In genomic region chr12:85227876-85228599, GRCm38 (mm10) we compare ENCODE assay signal across 11 mouse cellular contexts. TPM values are rescaled to one million over a fixed set of nuclear protein-coding genes. Genes with fewer than 3 reads are reported as not detected.
DNase-seq lines count a peak whose midpoint lies in the region; ATAC-seq and TF ChIP-seq lines count a peak whose summit lies in the region.
"Had no signal": no experiment of that assay in that cellular context is flagged by ENCODE, and none has a peak within 500 bp of the region (broad histone marks: within the 10 kb centered on the region; RNA-seq: fewer than 3 reads in every experiment).

No protein-coding gene starts in this region.

- WGBS in heart, adult 2 months, result 24% methylated on average over 15 of the region's 15 CpGs
- 51% methylated on average over 15 of the region's 15 CpGs for WGBS in heart, embryonic 12.5 days
- WGBS in stomach, embryonic 16.5 days, result 68% methylated on average over 15 of the region's 15 CpGs
- 67% methylated on average over 15 of the region's 15 CpGs for WGBS in stomach, postnatal 0 days
- WGBS in kidney, embryonic 15.5 days, result 30% methylated on average over 15 of the region's 15 CpGs
- 61% methylated on average over 15 of the region's 15 CpGs for WGBS in forebrain, embryonic 12.5 days
- 69% methylated on average over 15 of the region's 15 CpGs for WGBS in thymus, adult 2 months

- H3K36me3 ChIP-seq in heart, adult 2 months (ENCODE audit: control insufficient read depth, insufficient read depth, low read length), result no peaks in the 10 kb centered on the region
- peaks cover 43% of the 10 kb centered on the region for H3K36me3 ChIP-seq in heart, embryonic 12.5 days
- H3K36me3 ChIP-seq in stomach, embryonic 16.5 days (ENCODE audit: control insufficient read depth, insufficient read depth, low read length), result peaks cover 9% of the 10 kb centered on the region; the same call in 1 of the 2 replicates
- H3K36me3 ChIP-seq in stomach, postnatal 0 days (ENCODE audit: control insufficient read depth, insufficient read depth, low read length), result peaks cover 15% of the 10 kb centered on the region
- peaks cover 40% of the 10 kb centered on the region for H3K36me3 ChIP-seq in kidney, embryonic 15.5 days
- H3K36me3 ChIP-seq in forebrain, embryonic 12.5 days (replicated peaks), result peaks cover 46% of the 10 kb centered on the region
- H3K36me3 ChIP-seq in thymus, adult 2 months (ENCODE audit: control insufficient read depth, insufficient read depth, low read length), result peaks cover 36% of the 10 kb centered on the region

- H3K9ac ChIP-seq in heart, adult 2 months (ENCODE audit: low read depth, low read length), result no peak overlapping the region
- no peak overlapping the region for H3K9ac ChIP-seq in heart, embryonic 12.5 days
- no peak overlapping the region; the same call in 1 of the 2 replicates for H3K9ac ChIP-seq in stomach, embryonic 16.5 days (ENCODE audit: low read length)
- no peak overlapping the region for H3K9ac ChIP-seq in stomach, postnatal 0 days (ENCODE audit: low read length)
- no peak overlapping the region for H3K9ac ChIP-seq in kidney, embryonic 15.5 days
- H3K9ac ChIP-seq in forebrain, embryonic 12.5 days, result no peak overlapping the region
- H3K9ac ChIP-seq: hindbrain, embryonic 13.5 days; lung, embryonic 15.5 days had no signal

- peak in 1 of 2 experiments; percentile 25 for DNase-seq in heart, adult 2 months
- no peak for DNase-seq in stomach, postnatal 0 days (ENCODE audit: low spot score)
- no peak for DNase-seq in embryo, embryonic 11 days
- no peak for DNase-seq in thymus, adult 2 months

- ATAC-seq in heart, embryonic 12.5 days (ENCODE audit: insufficient number of reproducible peaks, low FRiP score), result no peak
- no peak for ATAC-seq in stomach, embryonic 16.5 days (ENCODE audit: insufficient read depth, low FRiP score)
- no peak for ATAC-seq in stomach, postnatal 0 days (ENCODE audit: low FRiP score, low TSS enrichment)
- ATAC-seq in kidney, embryonic 15.5 days (replicated peaks; ENCODE audit: low FRiP score), result peak; percentile 74
- no peak for ATAC-seq in forebrain, embryonic 12.5 days (ENCODE audit: low FRiP score)

- H3K4me1 ChIP-seq in heart, adult 2 months (ENCODE audit: control insufficient read depth, insufficient read depth, low read length), result peaks cover 5% of the 10 kb centered on the region
- peaks cover 16% of the 10 kb centered on the region for H3K4me1 ChIP-seq in heart, embryonic 12.5 days (replicated peaks)
- H3K4me1 ChIP-seq in stomach, embryonic 16.5 days (ENCODE audit: control insufficient read depth, insufficient read depth, low read length), result peaks cover 8% of the 10 kb centered on the region; the same call in 1 of the 2 replicates
- H3K4me1 ChIP-seq in stomach, postnatal 0 days (replicated peaks; ENCODE audit: control insufficient read depth, insufficient read depth), result no peaks in the 10 kb centered on the region
- H3K4me1 ChIP-seq in kidney, embryonic 15.5 days, result peaks cover 43% of the 10 kb centered on the region
- H3K4me1 ChIP-seq in forebrain, embryonic 12.5 days, result no peaks in the 10 kb centered on the region
- H3K4me1 ChIP-seq in thymus, adult 2 months (replicated peaks; ENCODE audit: control insufficient read depth, insufficient read depth, low read length), result no peaks in the 10 kb centered on the region

- no peak for TF ChIP-seq CTCF in heart, adult 2 months (IDR thresholded peaks at IDR 0.05)
- TF ChIP-seq CTCF in stomach, postnatal 0 days (IDR thresholded peaks at IDR 0.05; ENCODE audit: low read depth), result no peak
- TF ChIP-seq CTCF in thymus, adult 2 months (IDR thresholded peaks at IDR 0.05; ENCODE audit: borderline replicate concordance, control insufficient read depth, extremely low read depth, insufficient read depth, low read length, poor library complexity), result no peak

- H3K4me3 ChIP-seq in heart, adult 2 months, result no peak overlapping the region
- no peak overlapping the region for H3K4me3 ChIP-seq in heart, embryonic 12.5 days
- H3K4me3 ChIP-seq in stomach, embryonic 16.5 days (replicated peaks; ENCODE audit: low read length), result no peak overlapping the region
- no peak overlapping the region for H3K4me3 ChIP-seq in stomach, postnatal 0 days (ENCODE audit: low read depth, low read length)
- no peak overlapping the region for H3K4me3 ChIP-seq in kidney, embryonic 15.5 days (replicated peaks)
- no peak overlapping the region for H3K4me3 ChIP-seq in forebrain, embryonic 12.5 days (replicated peaks)
- H3K4me3 ChIP-seq in thymus, adult 2 months (ENCODE audit: control insufficient read depth, insufficient read depth, low read length), result no peak overlapping the region
- H3K4me3 ChIP-seq: hindbrain, embryonic 13.5 days; layer of hippocampus, adult 2 months; lung, embryonic 15.5 days had no signal

- no peak for TF ChIP-seq POLR2A in heart, adult 2 months (IDR thresholded peaks at IDR 0.05; ENCODE audit: insufficient read depth, low read depth, low read length)
- no peak for TF ChIP-seq POLR2A in thymus, adult 2 months (IDR thresholded peaks at IDR 0.05; ENCODE audit: control insufficient read depth, extremely low read depth, insufficient read depth, low read length, poor library complexity)

- H3K4me2 ChIP-seq in heart, embryonic 12.5 days, result no peak overlapping the region
- H3K4me2 ChIP-seq in stomach, embryonic 16.5 days (ENCODE audit: low read depth, low read length), result no peak overlapping the region
- H3K4me2 ChIP-seq in stomach, postnatal 0 days (replicated peaks; ENCODE audit: low read depth), result no peak overlapping the region
- peak overlapping the region; percentile 13; the same call in 1 of the 2 replicates for H3K4me2 ChIP-seq in kidney, embryonic 15.5 days
- H3K4me2 ChIP-seq in forebrain, embryonic 12.5 days, result no peak overlapping the region
- H3K4me2 ChIP-seq: hindbrain, embryonic 13.5 days; lung, embryonic 15.5 days had no signal

- H3K27me3 ChIP-seq in heart, adult 2 months (ENCODE audit: control insufficient read depth, insufficient read depth, low read length), result no peaks in the 10 kb centered on the region
- H3K27me3 ChIP-seq in heart, embryonic 12.5 days (replicated peaks), result no peaks in the 10 kb centered on the region
- H3K27me3 ChIP-seq in stomach, embryonic 16.5 days (ENCODE audit: control insufficient read depth, insufficient read depth, low read length), result no peaks in the 10 kb centered on the region
- no peaks in the 10 kb centered on the region for H3K27me3 ChIP-seq in stomach, postnatal 0 days (ENCODE audit: control insufficient read depth, insufficient read depth, low read length)
- no peaks in the 10 kb centered on the region for H3K27me3 ChIP-seq in kidney, embryonic 15.5 days
- no peaks in the 10 kb centered on the region for H3K27me3 ChIP-seq in forebrain, embryonic 12.5 days
- no peaks in the 10 kb centered on the region for H3K27me3 ChIP-seq in thymus, adult 2 months (ENCODE audit: control insufficient read depth, insufficient read depth, low read length)
- H3K27me3 ChIP-seq: hindbrain, embryonic 13.5 days; lung, embryonic 15.5 days had no signal

- no peaks in the 10 kb centered on the region for H3K79me2 ChIP-seq in heart, adult 2 months (replicated peaks; ENCODE audit: control insufficient read depth, insufficient read depth, low read length)

- TF ChIP-seq EP300 in heart, adult 2 months (IDR thresholded peaks at IDR 0.05; ENCODE audit: insufficient read depth, low read depth, low read length), result no peak
- no peak for TF ChIP-seq EP300 in stomach, postnatal 0 days (optimal IDR thresholded peaks at IDR 0.05)

- H3K27ac ChIP-seq in heart, adult 2 months, result peak overlapping the region; percentile 48
- H3K27ac ChIP-seq in heart, embryonic 12.5 days (ENCODE audit: poor library complexity, severe bottlenecking), result no peak overlapping the region
- H3K27ac ChIP-seq in stomach, embryonic 16.5 days (ENCODE audit: low read length), result peak overlapping the region; percentile 27; the same call in 1 of the 2 replicates
- no peak overlapping the region for H3K27ac ChIP-seq in stomach, postnatal 0 days (replicated peaks)
- peak overlapping the region; percentile 90 for H3K27ac ChIP-seq in kidney, embryonic 15.5 days
- no peak overlapping the region for H3K27ac ChIP-seq in forebrain, embryonic 12.5 days
- no peak overlapping the region for H3K27ac ChIP-seq in thymus, adult 2 months (ENCODE audit: control insufficient read depth, insufficient read depth, low read length)
- H3K27ac ChIP-seq: hindbrain, embryonic 13.5 days; layer of hippocampus, adult 2 months; lung, embryonic 15.5 days had no signal

- intact Hi-C loops in heart, adult 2 months (cut with DNase I), result no loop called here

- H3K9me3 ChIP-seq in heart, embryonic 12.5 days (replicated peaks), result peaks cover 3% of the 10 kb centered on the region; the same call in 1 of the 2 replicates
- no peaks in the 10 kb centered on the region for H3K9me3 ChIP-seq in stomach, embryonic 16.5 days (replicated peaks; ENCODE audit: control insufficient read depth, low read length)
- H3K9me3 ChIP-seq in stomach, postnatal 0 days (ENCODE audit: control insufficient read depth, low read length), result no peaks in the 10 kb centered on the region
- no peaks in the 10 kb centered on the region for H3K9me3 ChIP-seq in kidney, embryonic 15.5 days (replicated peaks)
- no peaks in the 10 kb centered on the region for H3K9me3 ChIP-seq in forebrain, embryonic 12.5 days
- H3K9me3 ChIP-seq: hindbrain, embryonic 13.5 days; lung, embryonic 15.5 days had no signal

RNA-seq across cellular contexts. Expression of gene Eif2b2, which starts 8.8 kb away (rescaled TPM):
- total RNA-seq in heart, adult 2 months (2021), result 10 to 100 TPM; 40.3 to 45.8 TPM
- polyA plus RNA-seq in heart, adult 2 months (2012; rRNA removed), result 60.2 and 63.1 TPM in 2 replicates
- polyA plus RNA-seq in heart, embryonic 12.5 days (2016; fragmentation: Nextera tagmentation; extraction: Ambion mirVana), result 49.0 and 51.3 TPM in 2 replicates
- polyA plus RNA-seq in stomach, embryonic 16.5 days (2015; fragmentation: Nextera tagmentation; extraction: Ambion mirVana), result 72.9 and 82.5 TPM in 2 replicates
- 50.8 and 58.7 TPM in 2 replicates for polyA plus RNA-seq in stomach, postnatal 0 days (2015; fragmentation: Nextera tagmentation; extraction: Ambion mirVana)
- 98.7 and 105 TPM in 2 replicates for polyA plus RNA-seq in kidney, embryonic 15.5 days (2015; fragmentation: Nextera tagmentation; extraction: Ambion mirVana)
- polyA plus RNA-seq in forebrain, embryonic 12.5 days (2016; fragmentation: Nextera tagmentation; extraction: Ambion mirVana), result 94.6 and 98.3 TPM in 2 replicates
- 191 and 250 TPM in 2 replicates for polyA plus RNA-seq in thymus, adult 2 months (2012; rRNA removed)

RNA-seq across cellular contexts. Expression of gene Mlh3, which starts 42.4 kb away (rescaled TPM):
- 1 to 10 TPM; 8.2 to 8.7 TPM for total RNA-seq in heart, adult 2 months (2021)
- 4.5 and 8.8 TPM in 2 replicates for polyA plus RNA-seq in heart, adult 2 months (2012; rRNA removed)
- 7.3 and 7.9 TPM in 2 replicates for polyA plus RNA-seq in heart, embryonic 12.5 days (2016; fragmentation: Nextera tagmentation; extraction: Ambion mirVana)
- 6.6 and 8.4 TPM in 2 replicates for polyA plus RNA-seq in stomach, embryonic 16.5 days (2015; fragmentation: Nextera tagmentation; extraction: Ambion mirVana)
- 3.0 and 3.2 TPM in 2 replicates for polyA plus RNA-seq in stomach, postnatal 0 days (2015; fragmentation: Nextera tagmentation; extraction: Ambion mirVana)
- polyA plus RNA-seq in kidney, embryonic 15.5 days (2015; fragmentation: Nextera tagmentation; extraction: Ambion mirVana), result 8.7 and 9.6 TPM in 2 replicates
- polyA plus RNA-seq in forebrain, embryonic 12.5 days (2016; fragmentation: Nextera tagmentation; extraction: Ambion mirVana), result 11.0 and 11.2 TPM in 2 replicates
- 4.7 and 5.5 TPM in 2 replicates for polyA plus RNA-seq in thymus, adult 2 months (2012; rRNA removed)

RNA-seq across cellular contexts. Expression of gene Pgf, which starts 50.4 kb away (rescaled TPM):
- 1 to 10 TPM; 5.4 to 5.7 TPM for total RNA-seq in heart, adult 2 months (2021)
- polyA plus RNA-seq in heart, adult 2 months (2012; rRNA removed), result 4.3 and 4.6 TPM in 2 replicates
- 8.3 TPM in 2 replicates for polyA plus RNA-seq in heart, embryonic 12.5 days (2016; fragmentation: Nextera tagmentation; extraction: Ambion mirVana)
- 14.9 and 16.3 TPM in 2 replicates for polyA plus RNA-seq in stomach, embryonic 16.5 days (2015; fragmentation: Nextera tagmentation; extraction: Ambion mirVana)
- 3.0 and 3.5 TPM in 2 replicates for polyA plus RNA-seq in stomach, postnatal 0 days (2015; fragmentation: Nextera tagmentation; extraction: Ambion mirVana)
- 15.9 and 18.8 TPM in 2 replicates for polyA plus RNA-seq in kidney, embryonic 15.5 days (2015; fragmentation: Nextera tagmentation; extraction: Ambion mirVana)
- 6.3 and 7.5 TPM in 2 replicates for polyA plus RNA-seq in forebrain, embryonic 12.5 days (2016; fragmentation: Nextera tagmentation; extraction: Ambion mirVana)
- polyA plus RNA-seq in thymus, adult 2 months (2012; rRNA removed), result 1.3 and 2.1 TPM in 2 replicates

Comparison
In these comparisons a context has a peak if more than half of its experiments do, and no peak if none do; other contexts are left out.
1. H3K27ac ChIP-seq: peak in heart, adult 2 months (single experiment), stomach, embryonic 16.5 days (single experiment) and kidney, embryonic 15.5 days (single experiment); none in heart, embryonic 12.5 days (single experiment), stomach, postnatal 0 days (single experiment), forebrain, embryonic 12.5 days (single experiment) and thymus, adult 2 months (single experiment).